Mouse (Mus musculus) kidney, postnatal 10 days (tissue): ENCODE data around the gene Zfp300.

ENCODE experiments used
- DNase-seq: peaks from one replicate; pipeline ENCODE4 v3.0.0; 2021; ENCODE audit warnings: mixed read lengths

The Zfp300 gene

DNA sequence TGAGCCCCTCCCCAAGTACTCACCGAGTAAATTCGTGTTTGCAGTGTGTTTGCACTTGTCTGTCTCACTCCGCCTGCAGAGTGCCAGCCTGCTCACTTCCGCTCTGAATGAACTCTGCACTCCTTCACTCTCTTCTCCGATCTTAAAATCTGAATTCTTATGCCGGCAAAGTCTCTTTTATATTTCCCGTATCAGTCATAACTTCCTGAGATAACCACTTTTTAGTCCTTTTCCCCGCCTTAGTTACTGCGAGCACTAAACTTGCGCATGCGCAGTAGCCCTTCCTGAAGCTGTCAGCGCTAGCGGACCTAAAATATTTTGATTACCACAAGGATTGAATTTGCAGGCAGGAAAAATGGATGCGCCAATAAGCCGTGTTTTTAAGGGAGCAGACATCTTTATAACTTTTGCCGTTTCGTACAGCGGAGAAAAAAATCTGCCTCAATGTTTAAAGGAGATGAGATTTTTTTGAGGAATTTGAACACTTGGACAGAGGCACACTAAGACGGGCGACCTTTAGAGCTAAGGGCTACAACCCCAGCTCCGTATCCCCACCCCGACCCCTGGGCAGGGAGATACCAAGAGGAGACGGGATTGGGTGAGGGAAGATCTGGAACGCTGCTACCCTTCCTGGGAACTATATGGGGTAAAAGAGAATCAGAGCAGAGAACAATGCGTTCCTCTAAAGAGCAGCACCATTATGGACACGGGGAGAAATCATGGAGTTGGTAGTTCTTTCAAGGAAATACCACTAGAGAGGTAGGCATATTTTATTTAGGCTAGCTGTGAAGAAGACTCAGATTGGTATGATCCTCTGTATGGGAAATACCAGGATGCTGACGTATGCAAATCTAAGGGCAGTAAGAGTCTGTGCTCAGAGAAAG lies at the start of gene Zfp300:
Zfp300 (minus strand) TSS at position 545 of the 884 bp plus-strand sequence.
- DNase-seq, result peak; percentile 77

- no peak for DNase-seq
Measured at GRCm38 (mm10) chrX:21115520-21115919, 26.2 kb upstream of the Zfp300 start, which contains the start of gene Ssxa1. Gene Ssxa1 (plus strand): TSS chrX:21115820.

DNA sequence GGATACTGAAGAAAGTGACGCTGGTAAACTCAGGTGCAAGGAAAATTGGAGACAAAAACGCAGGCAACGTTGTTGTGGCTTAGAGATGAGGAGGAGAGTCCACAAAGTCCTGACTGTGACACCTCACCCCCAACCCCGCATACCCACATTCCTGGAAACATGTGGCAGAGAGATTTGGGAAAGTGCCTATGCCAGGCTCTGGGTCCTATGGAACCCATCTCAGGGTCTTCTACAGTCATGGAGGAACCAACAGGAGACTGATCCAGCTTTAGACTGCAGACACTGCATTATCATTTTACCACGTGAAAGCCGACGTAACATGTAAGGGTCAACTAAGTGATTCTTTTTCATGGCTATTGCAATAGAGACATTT lies 526 bp upstream of the Zfp300 start:
- no peak for DNase-seq

GRCm38 (mm10) chrX:21088645-21088982 lies 713 bp downstream of the Zfp300 start:
- DNase-seq, result no peak

DNA sequence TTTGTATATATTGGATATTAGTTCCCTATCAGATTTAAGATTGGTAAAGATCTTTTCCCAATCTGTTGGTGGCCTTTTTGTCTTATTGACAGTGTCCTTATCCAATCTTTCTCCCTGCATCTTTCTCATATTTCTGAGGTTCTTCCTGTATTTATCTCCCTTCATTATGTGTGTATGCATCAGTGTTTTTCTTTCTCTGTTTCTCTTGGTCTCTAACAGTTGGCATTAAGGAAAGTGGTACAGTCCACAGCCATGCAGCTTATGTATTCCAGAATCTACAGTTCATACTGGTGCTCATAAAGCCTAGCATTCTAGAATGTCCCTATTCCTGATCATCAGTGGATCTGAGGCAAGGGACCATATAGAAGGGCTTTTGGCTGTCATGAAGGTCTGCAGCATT lies 21.2 kb downstream of the Zfp300 start, which contains the start of gene Spaca5:
Spaca5 (plus strand) TSS at position 301 of the 400 bp plus-strand sequence.
- no peak for DNase-seq

DNA sequence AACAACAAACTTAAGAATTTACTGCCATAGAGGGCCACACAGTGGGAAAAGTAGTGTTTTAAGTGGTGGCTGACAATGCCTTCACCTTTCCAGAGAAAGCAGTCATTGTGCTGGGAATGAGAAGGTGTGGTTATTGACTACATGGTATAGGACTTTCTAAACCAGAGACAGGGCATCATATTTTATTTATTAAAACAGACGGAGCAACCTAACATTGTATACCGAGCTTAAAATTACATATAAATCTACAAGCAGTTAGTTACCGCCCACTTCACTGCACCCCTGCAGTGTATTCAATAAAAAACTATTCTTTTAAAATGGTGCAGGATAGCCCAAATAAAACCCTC lies 26.8 kb downstream of the Zfp300 start:
- no peak for DNase-seq

DNA sequence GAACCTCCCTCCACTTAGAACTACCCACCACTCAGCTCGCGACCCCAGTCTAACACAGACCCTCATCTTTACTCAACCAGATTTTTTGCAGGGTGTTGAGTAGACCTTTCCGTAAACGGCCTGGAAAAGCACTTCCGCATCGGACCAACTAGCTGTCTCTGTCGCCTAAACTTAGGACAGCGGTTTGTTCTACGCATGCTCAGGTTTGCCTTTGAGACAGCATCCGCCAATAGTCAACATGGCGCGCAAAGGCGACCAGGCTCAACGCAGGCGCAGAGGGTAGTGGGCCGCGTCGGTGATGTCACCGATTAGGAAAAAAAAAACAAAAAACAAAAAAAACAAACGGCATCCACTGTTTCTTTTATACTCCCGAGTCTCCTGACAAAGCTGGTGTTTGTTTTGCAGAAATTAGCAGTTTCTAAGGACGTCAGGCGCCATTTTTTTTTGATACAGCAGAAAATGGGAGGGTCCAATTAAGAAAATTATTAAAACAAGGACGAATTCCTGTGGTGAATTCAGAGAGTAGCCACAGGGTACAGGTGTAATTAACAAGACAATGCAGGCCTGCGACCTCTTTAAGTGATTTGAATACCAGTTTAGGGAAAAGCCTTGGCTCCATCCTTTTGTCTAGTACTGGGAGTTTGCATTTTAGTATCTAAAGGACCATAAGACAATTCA lies 27.3 kb downstream of the Zfp300 start, which contains the start of gene Zfp182:
Zfp182 (minus strand) TSS at position 451 of the 678 bp plus-strand sequence.
- DNase-seq, result peak; percentile 85

GRCm38 (mm10) chrX:21061460-21061859 lies 27.9 kb downstream of the Zfp300 start:
- no peak for DNase-seq
